Mouse (Mus musculus) kidney, embryonic 15.5 days (tissue): ENCODE data around the gene Gnai2. TPM values are rescaled to one million over a fixed set of nuclear protein-coding genes. Genes with fewer than 3 reads are reported as not detected.
A peak's percentile ranks its signal among the peaks of the same experiment; 100 is the strongest.

Source experiments
- ATAC-seq: fragments of 200-750 bp; cut with Nextera tagmentation; replicated peaks from 2 replicates; pipeline ENCODE4 v1.8.0; 2017; ENCODE audit warnings: moderate TSS enrichment; ENCODE audit not compliant: low FRiP score
- H3K27ac ChIP-seq: fragments of 300-500 bp; sonication (generic); 2 replicates; pipeline ENCODE4 v1.5.1; 2015; ENCODE audit warnings: mild to moderate bottlenecking, inconsistent platforms
- H3K27me3 ChIP-seq: fragments of 300-500 bp; sonication (generic); 2 replicates; pipeline ENCODE4 v1.6.1; 2015; ENCODE audit warnings: inconsistent platforms
- H3K36me3 ChIP-seq: fragments of 300-500 bp; sonication (generic); 2 replicates; pipeline ENCODE4 v1.6.1; 2015; ENCODE audit warnings: inconsistent platforms
- H3K4me1 ChIP-seq: fragments of 300-500 bp; sonication (generic); 2 replicates; pipeline ENCODE4 v1.6.1; 2015; ENCODE audit warnings: inconsistent platforms
- H3K4me2 ChIP-seq: fragments of 300-500 bp; sonication (generic); 2 replicates; pipeline ENCODE4 v1.6.1; 2015; ENCODE audit warnings: moderate library complexity, mild to moderate bottlenecking, inconsistent platforms
- H3K4me3 ChIP-seq: fragments of 300-500 bp; sonication (generic); replicated peaks from 2 replicates; pipeline ENCODE4 v1.5.1; 2015; ENCODE audit warnings: mild to moderate bottlenecking, inconsistent platforms
- H3K9ac ChIP-seq: fragments of 300-500 bp; sonication (generic); 2 replicates; pipeline ENCODE4 v1.6.1; 2015; ENCODE audit warnings: mild to moderate bottlenecking, inconsistent platforms
- H3K9me3 ChIP-seq: fragments of 300-500 bp; sonication (generic); replicated peaks from 2 replicates; pipeline ENCODE4 v1.6.1; 2016; ENCODE audit warnings: inconsistent platforms
- WGBS: fragments of 180-500 bp; shearing (Covaris S2); methylation state at CpG from one replicate; pipeline ENCODE4 v1.1.7; 2015; ENCODE audit warnings: mixed read lengths; 5-methylcytosine and 5-hydroxymethylcytosine counted together
- polyA plus RNA-seq: library from polyadenylated mRNA; unstranded; fragments of >200 nt; fragmentation: Nextera tagmentation; extraction: Ambion mirVana; gene quantifications from 2 replicates; pipeline ENCODE4 v1.2.1, GENCODE M21; 2015

The Gnai2 gene
- polyA plus RNA-seq, 1 experiment from 2014 or later: 424 TPM

DNA sequence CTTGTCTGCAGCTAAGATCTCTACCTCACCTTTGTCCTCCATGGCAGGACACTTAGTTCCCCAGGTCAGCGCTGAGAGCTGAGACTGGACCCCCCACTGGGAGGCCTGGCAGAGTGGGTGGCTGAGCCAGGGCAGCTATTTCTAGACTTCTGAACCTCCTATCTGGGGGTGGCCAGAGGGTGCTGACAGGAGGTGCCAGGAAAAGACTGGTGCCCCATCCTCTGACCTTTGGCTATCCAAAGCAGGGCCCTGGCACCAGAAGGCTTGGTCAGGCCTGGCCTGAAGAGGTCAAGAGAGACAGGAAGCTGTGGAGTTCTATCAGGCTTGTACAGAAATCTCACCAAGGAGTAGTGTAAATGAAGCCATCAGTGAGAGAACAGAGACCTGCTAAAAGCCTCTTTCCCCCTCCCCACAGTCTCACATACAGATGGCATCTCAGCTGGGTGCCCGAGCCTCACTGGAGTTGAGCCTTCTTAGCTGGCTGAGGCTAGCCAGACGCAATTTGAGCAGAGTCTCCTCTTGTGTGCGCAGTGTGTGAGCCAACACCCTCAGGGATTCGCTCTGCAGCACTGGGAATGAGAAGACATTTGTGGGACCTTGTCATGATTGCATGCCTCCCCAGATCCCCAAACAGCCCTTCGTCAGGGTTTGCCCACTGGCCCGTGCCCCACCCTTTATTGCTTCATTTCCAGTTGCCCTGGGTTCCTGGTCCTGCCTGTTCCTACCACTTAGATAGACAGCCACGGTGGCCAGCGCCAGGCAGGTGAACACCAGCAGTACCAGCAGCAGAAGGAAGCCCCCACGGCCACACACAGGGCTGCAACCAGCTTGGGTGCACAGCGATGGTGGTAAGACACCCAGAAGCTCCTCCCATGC lies 41.8 kb downstream of the Gnai2 start:
- peaks cover 62% of the 10 kb centered on the region for H3K36me3 ChIP-seq
- no peaks in the 10 kb centered on the region for H3K27me3 ChIP-seq
- no peak overlapping the region for H3K27ac ChIP-seq
- no peak overlapping the region for H3K4me3 ChIP-seq
- ATAC-seq: no peak
- no peaks in the 10 kb centered on the region for H3K9me3 ChIP-seq
- no peak overlapping the region for H3K4me2 ChIP-seq
- peaks cover 10% of the 10 kb centered on the region for H3K4me1 ChIP-seq
- no peak overlapping the region for H3K9ac ChIP-seq
- WGBS: 89% methylated on average over 11 of the region's 11 CpGs

DNA sequence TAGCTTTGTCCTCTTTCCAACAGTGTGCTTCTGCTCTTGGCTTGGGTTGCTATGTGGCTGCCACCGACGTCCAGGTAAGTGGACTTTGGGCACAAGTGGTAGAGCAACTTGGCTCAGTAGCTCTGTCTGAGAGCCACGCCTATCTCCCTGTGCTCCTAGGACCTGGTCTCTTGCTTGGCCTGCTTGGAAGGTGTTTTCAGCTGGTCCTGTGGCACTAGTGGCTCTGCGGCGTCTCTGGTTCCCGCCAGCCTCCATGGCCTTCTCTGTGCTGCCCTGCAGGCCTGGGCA lies 44.5 kb downstream of the Gnai2 start:
- Histone ChIP-seq H3K9me3 (no peaks in the 10 kb centered on the region), H3K4me1 (peaks cover 20% of the 10 kb centered on the region), H3K4me3 (no peak overlapping the region), H3K4me2 (no peak overlapping the region), H3K9ac (no peak overlapping the region), H3K27me3 (no peaks in the 10 kb centered on the region), H3K27ac (no peak overlapping the region), H3K36me3 (peaks cover 57% of the 10 kb centered on the region)
- no peak for ATAC-seq
- WGBS: 96% methylated on average over 6 of the region's 6 CpGs

DNA sequence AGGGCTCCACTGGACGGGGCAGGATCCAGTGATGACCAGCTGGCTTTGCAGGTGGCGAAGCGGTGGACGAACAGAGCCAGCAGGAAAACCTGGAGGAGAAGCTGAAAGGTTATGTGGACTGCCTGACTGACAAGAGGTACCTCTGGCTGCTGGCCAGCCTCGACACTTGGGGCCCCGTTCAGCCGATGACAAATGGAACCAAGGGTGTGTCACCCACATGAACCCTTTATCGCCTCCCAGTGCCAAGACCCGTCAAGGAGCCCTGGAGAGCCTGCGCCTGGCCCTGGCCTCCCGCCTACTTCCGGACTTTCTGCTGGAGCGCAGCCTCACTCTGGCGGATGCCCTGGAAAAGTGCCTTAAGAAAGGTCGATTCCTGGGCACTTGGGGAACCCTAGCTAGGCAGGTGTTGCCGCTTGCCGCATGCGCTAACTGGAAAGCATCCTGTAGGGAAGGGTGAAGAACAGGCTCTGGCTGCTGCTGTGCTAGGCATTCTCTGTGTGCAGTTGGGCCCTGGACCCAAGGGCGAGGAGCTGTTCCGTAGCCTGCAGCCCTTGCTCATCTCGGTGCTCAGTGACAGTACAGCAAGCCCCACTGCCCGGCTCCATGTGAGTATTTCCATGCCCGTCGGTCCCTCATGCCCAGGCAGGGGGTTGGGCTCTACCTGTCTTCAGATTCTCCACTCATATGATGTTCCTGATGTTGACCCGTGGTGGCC lies 45.0 kb downstream of the Gnai2 start:
- 84% methylated on average over 25 of the region's 25 CpGs for WGBS
- Histone ChIP-seq H3K36me3 (peaks cover 55% of the 10 kb centered on the region), H3K9me3 (no peaks in the 10 kb centered on the region), H3K4me3 (no peak overlapping the region), H3K27me3 (no peaks in the 10 kb centered on the region), H3K4me1 (peaks cover 20% of the 10 kb centered on the region), H3K27ac (no peak overlapping the region), H3K4me2 (no peak overlapping the region; the same call in 1 of the 2 replicates), H3K9ac (no peak overlapping the region)
- no peak for ATAC-seq

DNA sequence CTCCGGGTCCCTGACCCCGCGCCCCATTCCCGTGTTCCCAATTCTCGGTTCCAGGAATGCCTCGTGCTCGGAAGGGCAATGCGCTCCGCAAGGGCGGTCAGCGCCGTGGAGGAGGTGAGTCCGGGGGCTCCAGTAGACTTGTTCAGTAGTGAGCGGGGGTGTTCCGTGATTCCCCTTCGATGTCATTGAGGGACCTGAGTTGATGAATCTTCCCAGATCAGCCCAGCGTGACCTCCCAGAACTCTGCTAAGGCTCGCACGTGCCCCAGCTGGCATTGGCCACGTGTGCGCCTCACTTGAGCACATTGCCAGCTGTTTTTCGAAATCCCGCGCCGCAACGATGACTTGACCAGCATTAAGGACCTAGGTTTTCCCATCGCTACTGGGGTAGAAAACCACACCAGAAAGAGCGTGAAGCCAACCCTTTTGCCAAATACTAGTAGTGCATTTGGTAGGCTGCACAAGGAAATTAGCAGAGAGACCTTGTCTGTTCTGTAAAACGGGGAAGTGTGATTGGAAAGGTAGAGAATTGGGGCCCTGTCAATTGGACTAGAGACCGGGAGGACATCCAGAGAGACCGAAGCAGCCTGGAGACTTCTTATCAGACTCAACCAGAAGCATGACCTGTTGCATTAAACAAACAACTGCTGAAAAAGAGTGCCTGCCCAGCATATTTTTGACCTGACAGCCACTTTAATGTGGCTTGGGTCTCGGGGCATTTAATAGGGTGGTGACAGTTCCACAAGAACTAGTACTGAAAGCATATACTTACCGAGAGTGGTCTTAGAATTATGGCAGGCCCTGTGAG lies 47.1 kb downstream of the Gnai2 start:
- H3K36me3 ChIP-seq: peaks cover 51% of the 10 kb centered on the region
- H3K4me3 ChIP-seq: peak overlapping the region; percentile 83
- no peak for ATAC-seq
- peak overlapping the region; percentile 63 for H3K9ac ChIP-seq
- H3K27me3 ChIP-seq: no peaks in the 10 kb centered on the region
- no peaks in the 10 kb centered on the region for H3K9me3 ChIP-seq
- peak overlapping the region; percentile 82 for H3K4me2 ChIP-seq
- H3K4me1 ChIP-seq: peaks cover 20% of the 10 kb centered on the region
- 2% methylated on average over 33 of the region's 33 CpGs for WGBS
- peak overlapping the region; percentile 29; the same call in 1 of the 2 replicates for H3K27ac ChIP-seq

DNA sequence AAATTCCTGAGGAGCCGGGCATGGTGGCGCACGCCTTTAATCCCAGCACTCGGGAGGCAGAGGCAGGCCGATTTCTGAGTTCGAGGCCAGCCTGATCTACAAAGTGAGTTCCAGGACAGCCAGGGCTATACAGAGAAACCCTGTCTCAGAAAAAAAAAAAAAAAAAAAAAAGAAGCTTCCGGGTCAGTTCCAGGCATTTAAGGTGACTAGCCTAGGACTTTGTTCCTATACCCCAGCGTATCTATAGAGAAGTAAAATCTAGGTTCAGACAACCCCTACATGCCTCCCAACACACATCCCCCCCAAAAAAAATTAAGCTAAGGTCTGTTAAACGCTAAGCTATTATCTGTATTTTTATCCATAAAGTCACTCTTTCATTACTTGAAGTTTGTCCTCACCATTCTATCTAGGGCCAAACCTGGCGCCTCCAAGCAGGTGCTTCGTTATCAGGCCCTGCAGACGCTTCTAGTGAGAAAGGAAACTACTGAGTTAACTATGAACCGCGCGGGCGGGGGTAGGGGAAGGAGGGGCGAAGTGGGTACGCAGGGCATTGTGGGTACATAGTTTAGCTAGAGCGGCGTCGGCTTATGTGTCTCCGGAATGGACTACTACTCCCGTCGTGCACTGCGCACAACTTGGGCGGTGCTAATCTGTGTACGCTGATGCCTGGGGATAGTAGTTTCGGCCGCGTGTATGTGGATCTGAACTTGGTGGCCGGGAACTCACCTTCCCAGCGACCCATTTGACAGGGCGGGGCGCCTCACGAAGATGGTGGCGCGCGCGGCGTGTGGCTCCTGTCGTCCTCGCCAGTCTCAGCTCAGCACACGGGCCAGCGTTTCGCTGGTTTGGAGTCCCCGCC lies 48.0 kb downstream of the Gnai2 start, which contains the start of gene Ifrd2:
TSS of gene Ifrd2 (plus strand) at position 669 of the 859 bp plus-strand sequence.
- Histone ChIP-seq H3K27ac (peak within 1 kb of the TSS; percentile 71), H3K4me1 (peaks cover 24% of the 10 kb centered on the region), H3K9ac (peak within 1 kb of the TSS; percentile 63), H3K36me3 (peaks cover 47% of the 10 kb centered on the region), H3K9me3 (no peaks in the 10 kb centered on the region), H3K4me2 (peak within 1 kb of the TSS; percentile 82), H3K4me3 (peak within 1 kb of the TSS; percentile 83), H3K27me3 (no peaks in the 10 kb centered on the region)
- 14% methylated on average over 46 of the region's 46 CpGs for WGBS
- peak; percentile 98 for ATAC-seq

DNA sequence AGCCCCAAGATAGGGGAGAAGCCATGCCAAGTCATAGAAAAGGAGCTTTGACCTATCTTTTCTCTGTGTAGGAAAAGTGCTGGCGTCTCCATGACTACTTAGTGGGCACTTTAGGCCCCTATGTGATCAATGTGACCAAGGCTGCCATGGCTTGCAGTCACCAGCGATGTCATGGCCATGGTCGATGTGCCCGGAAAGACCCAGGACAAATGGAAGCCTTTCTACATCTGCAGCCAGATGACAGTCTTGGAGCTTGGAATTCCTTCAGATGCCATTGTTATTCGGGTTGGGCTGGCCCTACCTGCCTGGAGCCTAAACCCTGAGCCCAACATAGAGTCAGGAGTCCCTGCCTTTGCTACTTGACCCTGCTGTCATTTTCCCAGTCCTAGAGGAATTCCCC lies 48.7 kb downstream of the Gnai2 start:
- peaks cover 40% of the 10 kb centered on the region for H3K36me3 ChIP-seq
- no peak overlapping the region for H3K9ac ChIP-seq
- 91% methylated on average over 5 of the region's 5 CpGs for WGBS
- no peak for ATAC-seq
- no peaks in the 10 kb centered on the region for H3K9me3 ChIP-seq
- H3K27ac ChIP-seq: no peak overlapping the region
- no peak overlapping the region for H3K4me2 ChIP-seq
- H3K4me3 ChIP-seq: no peak overlapping the region
- H3K27me3 ChIP-seq: no peaks in the 10 kb centered on the region
- H3K4me1 ChIP-seq: peaks cover 31% of the 10 kb centered on the region

DNA sequence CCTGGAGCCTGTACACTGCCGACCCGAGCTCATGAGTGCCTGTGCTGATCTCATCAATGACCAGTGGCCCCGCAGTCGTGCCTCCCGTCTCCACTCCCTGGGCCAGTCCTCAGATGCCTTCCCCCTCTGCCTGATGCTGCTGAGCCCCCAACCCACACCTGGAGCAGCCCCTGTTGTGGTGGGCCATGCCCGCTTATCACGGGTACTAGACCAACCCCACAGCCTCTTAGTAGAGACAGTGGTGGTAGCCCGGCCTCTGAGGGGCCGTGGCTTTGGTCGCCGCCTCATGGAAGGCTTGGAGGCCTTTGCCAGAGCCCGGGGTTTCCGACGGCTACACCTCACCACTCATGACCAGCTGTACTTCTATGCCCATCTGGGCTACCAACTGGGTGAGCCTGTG lies 52.0 kb downstream of the Gnai2 start:
- H3K27ac ChIP-seq: no peak overlapping the region
- no peak overlapping the region for H3K4me3 ChIP-seq
- H3K9ac ChIP-seq: no peak overlapping the region
- H3K9me3 ChIP-seq: no peaks in the 10 kb centered on the region
- no peak for ATAC-seq
- WGBS: 92% methylated on average over 14 of the region's 14 CpGs
- H3K27me3 ChIP-seq: no peaks in the 10 kb centered on the region
- H3K4me1 ChIP-seq: peaks cover 36% of the 10 kb centered on the region
- peaks cover 21% of the 10 kb centered on the region for H3K36me3 ChIP-seq
- H3K4me2 ChIP-seq: no peak overlapping the region

DNA sequence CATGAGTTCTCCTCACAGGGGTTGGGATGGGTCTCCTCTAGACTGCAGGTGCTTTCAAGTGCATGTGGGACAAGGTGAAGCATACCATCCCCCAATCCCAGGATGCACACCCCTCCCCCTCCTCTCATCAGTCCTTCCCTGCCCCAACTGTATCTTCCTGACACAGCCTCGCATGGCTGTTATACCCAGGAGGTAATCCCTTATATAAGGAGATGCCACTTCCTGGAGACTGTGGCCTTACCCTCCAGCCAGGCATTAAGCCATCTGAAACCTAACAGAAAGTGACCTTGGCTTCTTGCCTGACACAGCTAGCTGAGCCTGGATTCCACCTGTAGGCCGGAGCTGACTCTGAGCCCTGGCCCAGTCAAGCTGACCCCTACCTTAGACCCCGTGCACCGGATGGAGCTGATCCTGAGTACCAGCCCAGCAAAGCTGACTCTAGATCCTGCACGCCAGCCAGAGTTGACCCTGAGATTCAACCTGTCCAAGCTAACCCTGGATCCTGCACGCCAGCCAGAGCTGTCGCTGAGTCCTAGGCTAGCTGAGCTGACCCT lies 52.6 kb downstream of the Gnai2 start:
- 92% methylated on average over 7 of the region's 7 CpGs for WGBS
- Histone ChIP-seq H3K36me3 (peaks cover 21% of the 10 kb centered on the region), H3K27me3 (no peaks in the 10 kb centered on the region), H3K9ac (no peak overlapping the region), H3K4me3 (no peak overlapping the region), H3K9me3 (no peaks in the 10 kb centered on the region), H3K27ac (no peak overlapping the region), H3K4me1 (peaks cover 39% of the 10 kb centered on the region), H3K4me2 (0 out of 2 replicates have a peak overlapping the region, but pooled peaks have one; percentile 93)
- ATAC-seq: no peak

DNA sequence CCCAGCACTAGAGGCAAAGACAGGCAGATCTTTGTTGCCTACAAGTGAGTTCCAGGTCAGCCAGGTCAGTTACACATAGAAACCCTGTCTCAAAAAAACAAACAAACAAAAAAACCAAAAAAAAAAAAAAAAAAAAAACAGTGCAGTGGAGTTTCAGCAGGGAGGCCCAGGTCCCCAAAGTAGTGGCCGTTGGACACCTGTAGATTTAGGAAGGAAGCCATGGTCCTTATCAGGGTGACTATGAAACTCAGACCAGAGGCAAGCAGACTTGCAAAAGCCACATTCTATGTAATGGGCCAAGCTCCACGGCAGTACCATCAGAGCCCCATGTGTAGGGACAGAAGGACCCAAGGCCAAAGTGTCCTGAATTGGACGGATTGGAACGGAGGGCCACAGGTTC lies 53.6 kb downstream of the Gnai2 start:
- H3K4me3 ChIP-seq: peak overlapping the region; percentile 71
- no peaks in the 10 kb centered on the region for H3K27me3 ChIP-seq
- ATAC-seq: no peak
- H3K27ac ChIP-seq: peak overlapping the region; percentile 96
- peak overlapping the region; percentile 73 for H3K9ac ChIP-seq
- H3K9me3 ChIP-seq: no peaks in the 10 kb centered on the region
- peak overlapping the region; percentile 93 for H3K4me2 ChIP-seq
- peaks cover 21% of the 10 kb centered on the region for H3K36me3 ChIP-seq
- 75% methylated on average over 4 of the region's 4 CpGs for WGBS
- peaks cover 43% of the 10 kb centered on the region for H3K4me1 ChIP-seq

DNA sequence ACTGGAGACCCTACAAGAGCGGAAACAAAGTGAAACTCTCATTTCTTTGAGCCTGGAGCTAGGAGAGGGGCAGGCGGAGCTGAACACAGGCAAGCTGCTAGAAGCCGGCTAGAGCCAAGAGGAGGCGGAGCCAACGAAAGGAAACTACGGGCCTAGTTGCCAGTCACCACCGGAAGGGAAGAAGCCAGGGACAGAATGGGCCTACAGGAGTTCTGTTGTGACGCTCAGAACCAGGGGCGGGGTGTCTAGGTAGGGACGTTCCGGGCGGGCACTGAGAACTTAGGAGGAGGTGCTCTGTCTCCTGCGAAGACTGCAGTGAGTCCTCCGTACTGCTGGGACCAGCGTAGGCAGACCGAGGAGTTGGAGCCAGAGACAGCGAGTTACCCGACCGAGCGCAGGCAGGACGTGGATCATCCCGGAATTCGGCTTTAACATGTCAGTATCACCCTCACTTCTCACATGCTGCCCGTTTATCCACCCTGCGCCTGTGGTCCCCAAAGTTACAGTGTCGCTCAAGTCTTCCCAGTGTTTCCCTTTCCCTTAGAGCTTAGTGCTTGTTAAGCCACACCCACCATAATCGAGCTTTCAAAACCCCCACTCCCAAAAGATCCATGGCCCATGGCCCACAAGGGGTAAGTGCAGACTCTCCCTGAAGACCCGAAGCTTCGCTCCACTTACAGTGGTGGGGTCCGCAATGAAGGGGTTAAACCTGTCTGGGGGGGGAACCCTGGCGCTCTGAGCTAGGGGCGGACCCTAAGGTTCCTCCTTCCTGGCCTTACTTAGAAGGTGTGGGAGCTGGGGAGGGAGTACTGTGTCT lies 54.5 kb downstream of the Gnai2 start, which contains the start of gene Hyal3:
TSS of gene Hyal3 (plus strand) at position 318 of the 817 bp plus-strand sequence.
- Histone ChIP-seq H3K4me1 (peaks cover 52% of the 10 kb centered on the region), H3K36me3 (peaks cover 21% of the 10 kb centered on the region), H3K9ac (peak within 1 kb of the TSS; percentile 73), H3K4me2 (peak within 1 kb of the TSS; percentile 93), H3K27me3 (no peaks in the 10 kb centered on the region), H3K4me3 (peak within 1 kb of the TSS; percentile 71), H3K9me3 (no peaks in the 10 kb centered on the region), H3K27ac (peak within 1 kb of the TSS; percentile 96)
- ATAC-seq: peak; percentile 68
- WGBS: under 1% methylated on average over 32 of the region's 32 CpGs
